Mouse (Mus musculus) spleen, embryonic (tissue): ENCODE data around the gene St13.

Source experiments
- CTCF ChIA-PET: fragments of 350-600 bp; sonication (Branson Sonifier 250); formaldehyde crosslinking; loops from one replicate; lab custom pipeline; 2022; lab: Charles Lee

St13 gene

DNA sequence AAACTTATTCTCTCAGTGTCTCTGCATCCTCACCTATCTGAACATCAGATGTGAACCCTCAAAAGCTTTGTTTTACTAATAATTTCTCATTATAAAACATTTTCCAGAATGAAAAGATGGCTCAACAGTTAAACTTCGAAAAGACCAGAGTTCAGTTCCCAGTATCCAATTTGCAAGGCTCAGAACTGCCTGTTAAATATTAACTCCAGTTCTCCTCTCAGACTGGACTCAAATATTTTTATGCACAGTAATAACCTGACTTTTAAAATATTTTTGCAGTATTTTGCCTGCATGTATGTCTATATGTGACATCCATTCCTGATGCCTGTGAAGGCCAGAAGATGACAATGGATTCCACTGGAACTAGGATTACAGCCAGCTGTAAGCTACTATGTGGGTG lies 31.3 kb downstream of the St13 start:
- CTCF ChIA-PET: no interaction called here

GRCm38 (mm10) chr15:81366241-81366640 lies 33.6 kb downstream of the St13 start:
- CTCF ChIA-PET: no interaction called here

DNA sequence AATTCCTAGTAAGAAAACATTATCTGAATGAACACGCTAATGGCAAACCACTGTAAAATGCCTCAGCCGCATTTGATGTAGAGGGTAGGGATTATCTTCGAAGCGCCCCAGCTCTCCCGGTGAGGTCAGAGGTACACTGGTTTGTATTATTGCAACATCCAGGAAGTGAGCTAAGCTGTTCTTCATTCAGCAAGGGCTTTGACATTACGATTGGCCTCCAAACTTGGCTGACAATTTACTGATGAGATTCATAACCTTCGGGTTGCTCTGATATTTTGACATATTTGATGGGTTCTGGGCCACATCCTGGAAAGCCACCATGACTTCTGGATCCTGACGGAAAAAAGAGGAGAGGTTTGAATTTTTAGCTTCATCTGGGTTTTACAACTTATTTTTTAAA lies 34.6 kb downstream of the St13 start:
- CTCF ChIA-PET: no interaction called here

DNA sequence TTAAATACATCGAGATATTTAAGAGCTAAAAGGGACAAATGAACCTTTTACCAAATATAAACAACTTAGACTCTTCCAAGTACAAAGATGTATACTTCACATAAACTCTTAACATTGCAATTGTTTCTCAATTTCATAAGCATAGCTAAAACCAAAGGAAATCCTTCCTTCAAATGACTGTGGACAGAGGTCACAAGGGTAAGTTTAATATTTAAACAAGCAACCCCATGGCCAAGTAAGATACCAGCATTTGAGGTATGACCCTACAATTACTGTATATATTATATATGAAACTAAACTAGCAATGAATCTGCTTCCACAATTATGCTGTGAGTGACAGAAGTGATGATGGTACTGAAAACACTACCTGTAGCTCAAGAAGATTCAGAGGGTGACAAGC lies 35.6 kb downstream of the St13 start:
- CTCF ChIA-PET: no interaction called here

GRCm38 (mm10) chr15:81362501-81362900 lies 37.4 kb downstream of the St13 start:
- CTCF ChIA-PET: no interaction called here

GRCm38 (mm10) chr15:81361417-81362015 lies 38.4 kb downstream of the St13 start:
- CTCF ChIA-PET: no interaction called here

GRCm38 (mm10) chr15:81361022-81361404 lies 38.9 kb downstream of the St13 start:
- CTCF ChIA-PET: no interaction called here

GRCm38 (mm10) chr15:81360345-81361021 lies 39.4 kb downstream of the St13 start, which contains the start of gene Slc25a17:
Slc25a17 (minus strand) TSS chr15:81360812.
- CTCF ChIA-PET: no interaction called here

GRCm38 (mm10) chr15:81359421-81359820 lies 40.5 kb downstream of the St13 start:
- CTCF ChIA-PET: interaction anchor here (0.6 kb wide), 1 partner anchor 87 kb away, joined by 3 read pairs; no protein-coding TSS in a partner anchor

DNA sequence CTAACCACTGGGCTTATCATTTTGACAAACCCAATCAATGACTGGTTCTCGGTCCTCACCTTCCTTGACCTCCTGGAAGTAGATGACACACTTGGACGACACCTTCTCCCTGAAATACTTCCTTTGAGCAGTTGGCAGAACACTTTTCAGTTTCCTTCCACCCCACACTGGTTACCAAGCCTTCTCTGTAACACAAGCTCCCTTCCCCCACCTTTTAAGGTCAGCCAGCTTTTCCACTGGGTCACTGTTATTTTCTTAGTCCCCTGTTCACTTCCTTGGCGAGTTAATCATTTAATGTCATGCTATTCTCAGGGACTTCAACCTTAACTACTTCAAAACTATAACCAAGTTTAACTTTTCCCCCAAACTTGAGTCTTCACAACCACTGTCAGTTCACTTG lies 40.9 kb downstream of the St13 start:
- CTCF ChIA-PET: interaction anchor here (0.6 kb wide), 1 partner anchor 87 kb away, joined by 3 read pairs; no protein-coding TSS in a partner anchor

DNA sequence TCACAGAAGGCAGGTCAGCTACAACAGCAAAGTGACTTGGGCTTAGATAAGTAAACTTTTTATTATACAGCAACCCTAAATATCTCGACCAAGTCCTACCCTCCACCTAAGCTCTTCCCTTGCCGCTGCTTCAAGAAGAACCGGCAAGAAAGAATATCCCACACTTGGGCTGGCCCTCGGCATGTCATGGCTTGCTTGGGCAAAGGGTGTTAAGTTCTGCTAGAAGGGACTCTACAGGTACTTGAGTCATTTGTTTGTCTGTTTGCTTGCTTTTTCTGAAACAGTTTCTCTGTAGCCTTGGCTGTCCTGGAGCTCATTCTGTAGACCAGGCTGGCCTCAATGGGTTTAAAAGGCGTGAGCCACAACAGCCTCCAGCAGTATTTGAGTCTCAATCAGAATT lies 42.9 kb downstream of the St13 start:
- CTCF ChIA-PET: interaction anchor here (1.0 kb wide), 1 partner anchor 31 kb away, joined by 4 read pairs; no protein-coding TSS in a partner anchor

DNA sequence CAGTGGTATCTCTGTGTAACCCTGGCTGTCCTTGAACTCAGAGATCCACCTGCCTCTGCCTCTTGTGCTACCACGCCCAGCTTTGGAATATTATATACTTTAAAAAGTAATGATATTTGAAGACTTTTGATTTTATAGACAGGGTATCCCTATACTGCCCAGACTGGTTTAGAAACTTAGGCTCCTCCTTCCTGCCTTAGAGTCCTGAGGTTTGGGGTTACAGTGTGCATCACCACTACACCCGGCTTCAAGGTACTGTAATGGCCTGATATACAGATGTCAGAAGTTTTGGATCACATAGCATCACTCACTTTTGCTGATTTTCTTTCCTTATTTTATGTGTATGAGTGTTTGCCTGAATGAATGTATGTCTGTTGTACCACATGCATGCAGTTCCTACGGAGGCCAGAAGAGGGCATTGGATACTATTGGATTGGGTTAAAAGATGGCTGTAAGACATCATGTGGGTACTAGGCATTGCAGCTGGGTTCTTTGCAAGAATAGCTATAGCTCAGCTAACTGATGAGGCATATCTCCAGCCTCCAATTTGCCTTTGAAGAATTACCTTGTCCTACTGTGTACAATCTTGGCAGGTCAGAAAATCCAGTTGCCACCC lies 44.6 kb downstream of the St13 start:
- CTCF ChIA-PET: no interaction called here

DNA sequence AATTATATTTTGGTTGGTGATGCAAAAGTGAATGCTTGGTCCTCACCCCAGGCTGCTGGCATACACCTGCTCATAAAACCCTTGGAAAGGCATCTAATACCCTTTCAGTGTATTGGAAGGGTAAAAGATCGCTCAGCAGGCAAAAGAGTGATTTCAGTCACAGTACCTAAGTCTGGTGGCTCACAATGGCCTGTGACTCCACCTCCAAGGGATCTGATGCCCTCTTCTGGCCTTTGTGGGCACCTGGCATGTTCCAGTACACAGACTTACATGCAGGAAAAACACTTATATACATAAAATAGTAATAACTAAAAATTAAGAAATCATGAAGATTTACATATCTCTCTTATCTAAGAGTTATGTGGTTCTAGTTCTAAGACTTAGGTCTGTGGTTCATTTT lies 47.2 kb downstream of the St13 start:
- CTCF ChIA-PET: no interaction called here

- CTCF ChIA-PET: no interaction called here
Observed at GRCm38 (mm10) chr15:81350401-81350800, 49.5 kb downstream of the St13 start.

DNA sequence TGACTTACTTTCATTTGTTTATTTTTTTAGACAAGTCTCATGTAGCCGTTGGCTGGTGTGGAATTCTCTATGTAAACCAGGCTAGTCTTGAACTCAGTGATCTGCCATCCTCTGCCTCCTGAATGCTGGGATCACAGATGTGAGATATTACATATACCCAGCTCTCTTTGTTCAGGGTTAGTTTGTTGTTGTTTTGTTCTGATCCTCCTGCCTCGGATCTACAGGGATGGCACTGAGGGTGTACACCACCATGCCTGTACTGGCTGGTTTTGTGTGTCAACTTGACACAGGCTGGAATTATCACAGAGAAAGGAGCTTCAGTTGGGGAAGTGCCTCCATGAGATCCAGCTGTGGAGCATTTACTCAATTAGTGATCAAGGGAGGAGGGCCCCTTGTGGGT lies 51.5 kb downstream of the St13 start:
- CTCF ChIA-PET: no interaction called here

DNA sequence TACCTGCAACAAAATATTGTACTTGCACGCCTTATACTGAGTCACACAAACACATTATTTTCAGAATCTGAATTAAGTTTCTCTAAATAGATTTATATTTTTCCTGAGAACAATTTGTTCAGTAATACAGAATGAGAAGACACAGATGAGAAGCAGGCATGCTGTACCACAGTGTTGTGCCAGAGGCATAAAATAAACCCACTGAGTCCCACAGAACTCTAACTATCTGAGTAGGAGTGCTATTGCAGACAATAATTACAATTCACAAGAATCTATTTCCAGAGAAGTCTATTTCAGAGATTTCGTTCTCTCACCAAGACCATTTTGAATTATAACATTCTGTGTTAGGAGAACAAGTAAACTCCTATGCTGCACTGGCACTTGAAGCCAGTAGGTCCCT lies 52.4 kb downstream of the St13 start:
- CTCF ChIA-PET: no interaction called here

DNA sequence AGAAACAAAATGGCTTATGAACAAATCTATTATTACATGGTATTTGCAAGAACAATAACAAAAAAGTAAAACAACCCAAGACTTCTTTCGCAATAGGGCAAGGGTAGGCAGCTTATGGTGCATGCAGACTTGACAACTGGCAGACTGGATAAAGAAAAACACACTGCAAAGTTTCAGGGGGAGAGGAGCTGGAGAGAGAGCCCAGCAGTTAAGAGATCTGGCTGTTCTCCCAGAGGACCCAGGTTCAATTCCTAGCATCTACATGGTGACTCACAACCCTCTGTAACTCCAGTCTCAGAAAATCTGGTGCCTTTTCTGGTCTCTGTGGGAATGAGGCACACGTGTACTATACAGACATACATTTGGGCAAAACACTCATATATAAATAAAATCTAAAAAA lies 58.5 kb downstream of the St13 start:
- CTCF ChIA-PET: no interaction called here

- CTCF ChIA-PET: no interaction called here
Observed at GRCm38 (mm10) chr15:81339158-81339557, 60.7 kb downstream of the St13 start.

- CTCF ChIA-PET: interaction anchor here (0.5 kb wide), 1 partner anchor 34 kb away, joined by 6 read pairs; no protein-coding TSS in a partner anchor
Observed at GRCm38 (mm10) chr15:81336466-81336865, 63.4 kb downstream of the St13 start.

DNA sequence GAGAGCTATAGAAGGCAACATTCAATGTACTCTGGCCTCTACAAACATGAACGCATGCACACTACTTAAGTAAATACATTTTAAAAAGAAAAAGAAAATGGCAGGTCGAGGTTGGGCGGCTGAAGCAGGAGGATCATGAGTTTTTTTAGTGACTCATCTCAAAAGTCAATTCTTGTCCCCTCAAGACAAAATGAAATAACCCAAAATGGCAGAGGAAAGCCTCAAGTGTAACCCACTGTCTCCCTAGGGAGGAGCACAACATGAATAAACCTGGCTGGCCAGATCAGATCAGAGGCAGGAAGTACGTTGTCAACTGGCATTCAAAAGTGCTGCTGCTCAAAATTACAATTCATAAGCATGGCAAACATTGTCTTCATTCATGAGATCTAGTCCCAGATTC lies 67.4 kb downstream of the St13 start:
- CTCF ChIA-PET: no interaction called here

GRCm38 (mm10) chr15:81330816-81331433 lies 69.0 kb downstream of the St13 start:
- CTCF ChIA-PET: no interaction called here

DNA sequence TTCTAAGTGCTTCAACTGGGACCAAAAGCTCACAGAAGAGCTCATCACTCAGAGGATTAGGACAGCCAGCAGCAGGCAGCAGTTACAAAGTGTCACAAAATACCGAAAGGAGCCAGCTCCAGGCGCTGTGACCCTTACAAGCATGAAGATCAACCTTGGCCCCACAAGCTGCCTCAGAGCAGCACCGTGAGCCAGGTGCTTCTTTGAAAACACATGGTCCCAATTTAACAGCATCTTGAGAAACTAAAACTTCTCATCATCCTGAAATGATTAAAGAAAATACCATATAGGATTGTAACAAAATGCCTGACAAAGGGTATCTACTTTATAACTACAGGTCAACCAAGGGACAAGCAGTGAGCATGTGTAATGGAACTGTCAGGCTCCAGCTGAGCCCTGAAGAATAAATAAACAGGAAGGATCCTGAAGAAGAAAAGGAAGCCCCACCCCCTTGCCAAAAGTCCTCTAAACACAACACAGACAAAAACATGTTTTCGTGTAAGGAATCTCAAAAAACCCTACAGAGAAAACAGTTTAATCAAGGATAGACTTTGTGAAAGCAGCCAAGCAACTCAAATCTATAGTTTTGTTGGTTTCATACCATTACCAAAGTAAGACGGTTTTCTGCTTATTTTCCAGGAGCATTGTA lies 70.0 kb downstream of the St13 start:
- CTCF ChIA-PET: no interaction called here
